Mouse (Mus musculus) limb, embryonic 15.5 days (tissue): Measurements from ENCODE around the gene Twsg1. TPM values are rescaled to one million over a fixed set of nuclear protein-coding genes. Genes with fewer than 3 reads are reported as not detected.
A peak's percentile ranks its signal among the peaks of the same experiment; 100 is the strongest.

Source experiments
- ATAC-seq: fragments of 200-750 bp; cut with Nextera tagmentation; 2 replicates; pipeline ENCODE4 v1.8.0; 2017; ENCODE audit warnings: low read depth, moderate TSS enrichment; ENCODE audit not compliant: insufficient number of reproducible peaks, low FRiP score, low TSS enrichment
- H3K27ac ChIP-seq: fragments of 300-500 bp; sonication (generic); 2 replicates; pipeline ENCODE4 v1.5.1; 2015; ENCODE audit warnings: moderate library complexity, mild to moderate bottlenecking, inconsistent platforms
- H3K27me3 ChIP-seq: fragments of 300-500 bp; sonication (generic); 2 replicates; pipeline ENCODE4 v1.6.1; 2015; ENCODE audit warnings: inconsistent platforms
- H3K36me3 ChIP-seq: fragments of 300-500 bp; sonication (generic); 2 replicates; pipeline ENCODE4 v1.6.1; 2015; ENCODE audit warnings: inconsistent platforms
- H3K4me1 ChIP-seq: fragments of 300-500 bp; sonication (generic); 2 replicates; pipeline ENCODE4 v1.6.1; 2015; ENCODE audit warnings: inconsistent platforms
- H3K4me2 ChIP-seq: fragments of 300-500 bp; sonication (generic); 2 replicates; pipeline ENCODE4 v1.6.1; 2015; ENCODE audit warnings: mild to moderate bottlenecking, inconsistent platforms
- H3K4me3 ChIP-seq: fragments of 300-500 bp; sonication (generic); 2 replicates; pipeline ENCODE4 v1.5.1; 2015; ENCODE audit warnings: mild to moderate bottlenecking, inconsistent platforms
- H3K9ac ChIP-seq: fragments of 300-500 bp; sonication (generic); 2 replicates; pipeline ENCODE4 v1.6.1; 2015; ENCODE audit warnings: inconsistent platforms
- H3K9me3 ChIP-seq: fragments of 300-500 bp; sonication (generic); 2 replicates; pipeline ENCODE4 v1.6.1; 2016; ENCODE audit warnings: inconsistent platforms
- WGBS: fragments of 180-500 bp; shearing (Covaris S2); methylation state at CpG from one replicate; pipeline ENCODE4 v1.1.7; 2015; 5-methylcytosine and 5-hydroxymethylcytosine counted together
- polyA plus RNA-seq: library from polyadenylated mRNA; unstranded; fragments of >200 nt; fragmentation: Nextera tagmentation; extraction: Ambion mirVana; gene quantifications from 2 replicates; pipeline ENCODE4 v1.2.1, GENCODE M21; 2015

Gene Twsg1
- polyA plus RNA-seq, 1 experiment from 2014 or later: 150 TPM

DNA sequence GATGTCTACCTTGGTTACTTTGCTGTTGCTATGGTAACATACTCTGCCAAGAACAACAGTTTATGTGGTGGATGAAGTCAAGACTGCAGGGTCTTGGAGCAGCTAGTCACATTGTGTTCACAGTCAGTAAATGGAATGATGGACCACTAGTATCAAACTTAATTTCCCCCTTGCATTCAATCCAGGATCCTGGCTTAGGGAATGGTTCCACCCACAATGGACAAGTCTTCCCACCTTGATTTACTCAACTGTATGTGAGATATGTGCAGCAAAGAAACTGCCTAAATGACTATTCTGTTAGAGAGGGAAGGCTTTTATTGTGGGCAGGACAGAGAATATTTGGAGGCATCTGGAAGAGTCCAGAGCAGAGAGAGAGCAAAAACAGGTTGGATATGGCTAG is 42.8 kb downstream of the Twsg1 start:
- Histone ChIP-seq H3K9me3 (no peaks in the 10 kb centered on the region), H3K4me2 (no peak overlapping the region), H3K9ac (no peak overlapping the region)

GRCm38 (mm10) chr17:65906895-65907401 is 44.1 kb downstream of the Twsg1 start:
- peak overlapping the region; percentile 54 for H3K27ac ChIP-seq
- WGBS: 38% methylated on average over 11 of the region's 11 CpGs
- H3K9me3 ChIP-seq: no peaks in the 10 kb centered on the region
- no peak overlapping the region for H3K4me2 ChIP-seq
- H3K36me3 ChIP-seq: no peaks in the 10 kb centered on the region
- no peak overlapping the region for H3K9ac ChIP-seq
- H3K27me3 ChIP-seq: no peaks in the 10 kb centered on the region
- ATAC-seq: peak; percentile 69; the same call in 1 of the 2 replicates
- H3K4me3 ChIP-seq: no peak overlapping the region
- peaks cover 24% of the 10 kb centered on the region for H3K4me1 ChIP-seq

More for the DNA sequence above, 42.8 kb downstream of the Twsg1 start:
- Histone ChIP-seq H3K4me1 (peaks cover 24% of the 10 kb centered on the region), H3K36me3 (no peaks in the 10 kb centered on the region), H3K27ac (no peak overlapping the region), H3K4me3 (no peak overlapping the region), H3K27me3 (no peaks in the 10 kb centered on the region)
- ATAC-seq: no peak

GRCm38 (mm10) chr17:65906313-65906894 is 44.6 kb downstream of the Twsg1 start:
- H3K36me3 ChIP-seq: no peaks in the 10 kb centered on the region
- H3K27me3 ChIP-seq: no peaks in the 10 kb centered on the region
- H3K9ac ChIP-seq: no peak overlapping the region
- WGBS: 19% methylated on average over 12 of the region's 12 CpGs
- ATAC-seq: no peak
- H3K9me3 ChIP-seq: no peaks in the 10 kb centered on the region
- H3K4me1 ChIP-seq: peaks cover 20% of the 10 kb centered on the region
- no peak overlapping the region for H3K4me2 ChIP-seq
- peak overlapping the region; percentile 70 for H3K27ac ChIP-seq
- H3K4me3 ChIP-seq: no peak overlapping the region; the same call in 1 of the 2 replicates

GRCm38 (mm10) chr17:65905241-65905640 is 45.8 kb downstream of the Twsg1 start:
- H3K4me2 ChIP-seq: no peak overlapping the region
- peaks cover 18% of the 10 kb centered on the region for H3K4me1 ChIP-seq
- 69% methylated on average over 14 of the region's 14 CpGs for WGBS
- no peaks in the 10 kb centered on the region for H3K9me3 ChIP-seq
- H3K36me3 ChIP-seq: no peaks in the 10 kb centered on the region
- H3K27ac ChIP-seq: peak overlapping the region; percentile 57; the same call in 1 of the 2 replicates
- no peak overlapping the region for H3K4me3 ChIP-seq
- no peak overlapping the region for H3K9ac ChIP-seq
- H3K27me3 ChIP-seq: no peaks in the 10 kb centered on the region
- no peak for ATAC-seq

GRCm38 (mm10) chr17:65903826-65904225 is 47.2 kb downstream of the Twsg1 start:
- no peak for ATAC-seq
- H3K4me3 ChIP-seq: no peak overlapping the region
- no peaks in the 10 kb centered on the region for H3K9me3 ChIP-seq
- no peaks in the 10 kb centered on the region for H3K36me3 ChIP-seq
- H3K27ac ChIP-seq: no peak overlapping the region
- no peaks in the 10 kb centered on the region for H3K27me3 ChIP-seq
- H3K4me1 ChIP-seq: peaks cover 18% of the 10 kb centered on the region
- no peak overlapping the region for H3K4me2 ChIP-seq
- H3K9ac ChIP-seq: no peak overlapping the region
- 89% methylated on average over 8 of the region's 8 CpGs for WGBS

- Histone ChIP-seq H3K4me1 (peaks cover 18% of the 10 kb centered on the region), H3K27ac (no peak overlapping the region), H3K9me3 (no peaks in the 10 kb centered on the region), H3K9ac (no peak overlapping the region), H3K4me3 (no peak overlapping the region), H3K4me2 (no peak overlapping the region), H3K36me3 (no peaks in the 10 kb centered on the region), H3K27me3 (no peaks in the 10 kb centered on the region)
- ATAC-seq: no peak
- WGBS: 88% methylated on average over 1 of the region's 1 CpGs
Observed at GRCm38 (mm10) chr17:65903011-65903410, 48.0 kb downstream of the Twsg1 start.

DNA sequence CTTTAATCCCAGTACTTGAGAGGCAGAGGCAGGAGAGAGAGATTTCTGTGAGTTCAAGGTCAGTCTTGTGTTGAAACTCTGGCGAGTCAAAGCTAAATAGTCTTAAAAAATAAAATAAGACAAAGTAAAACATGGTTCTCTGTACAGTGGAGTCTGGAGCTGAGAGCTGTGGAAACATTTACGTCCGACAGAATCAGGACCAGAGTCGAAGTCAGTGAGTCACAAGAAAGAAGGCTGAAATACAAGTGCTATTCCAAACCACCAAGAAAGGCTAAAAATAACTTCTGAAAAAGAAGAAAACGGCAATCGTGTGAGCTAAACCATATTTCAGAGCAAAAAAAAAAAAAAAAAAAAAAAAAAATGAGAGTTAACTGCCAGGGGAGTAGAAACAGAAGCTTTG is 48.7 kb downstream of the Twsg1 start:
- H3K9ac ChIP-seq: no peak overlapping the region
- H3K36me3 ChIP-seq: no peaks in the 10 kb centered on the region
- ATAC-seq: no peak
- H3K27me3 ChIP-seq: no peaks in the 10 kb centered on the region
- H3K4me2 ChIP-seq: no peak overlapping the region
- no peaks in the 10 kb centered on the region for H3K9me3 ChIP-seq
- peaks cover 14% of the 10 kb centered on the region for H3K4me1 ChIP-seq
- H3K27ac ChIP-seq: no peak overlapping the region
- H3K4me3 ChIP-seq: no peak overlapping the region
- 59% methylated on average over 6 of the region's 6 CpGs for WGBS

DNA sequence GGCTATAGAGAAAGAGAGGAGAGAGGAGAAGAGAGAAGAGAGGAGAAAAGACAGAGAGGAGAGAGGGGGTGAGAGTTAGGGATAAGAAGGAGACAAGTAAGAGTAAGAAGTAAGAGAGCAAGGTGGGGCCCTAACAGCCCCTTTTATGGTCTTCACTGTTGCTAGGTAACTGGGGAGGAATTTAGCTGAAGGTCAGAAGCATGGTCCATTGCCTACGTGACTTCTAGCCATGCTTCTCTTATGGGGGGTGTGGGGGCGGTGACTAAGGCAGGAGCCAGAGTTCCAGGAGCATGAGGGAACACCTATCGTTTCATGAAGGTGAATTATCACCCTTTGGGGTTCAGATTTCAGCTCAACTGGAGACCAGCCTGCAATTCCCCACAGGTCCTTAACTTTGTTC is 55.0 kb downstream of the Twsg1 start:
- H3K36me3 ChIP-seq: no peaks in the 10 kb centered on the region
- ATAC-seq: no peak
- H3K4me1 ChIP-seq: no peaks in the 10 kb centered on the region
- H3K27ac ChIP-seq: no peak overlapping the region
- 59% methylated on average over 3 of the region's 3 CpGs for WGBS
- no peak overlapping the region for H3K9ac ChIP-seq
- H3K4me2 ChIP-seq: no peak overlapping the region
- H3K4me3 ChIP-seq: no peak overlapping the region
- H3K9me3 ChIP-seq: no peaks in the 10 kb centered on the region
- no peaks in the 10 kb centered on the region for H3K27me3 ChIP-seq

DNA sequence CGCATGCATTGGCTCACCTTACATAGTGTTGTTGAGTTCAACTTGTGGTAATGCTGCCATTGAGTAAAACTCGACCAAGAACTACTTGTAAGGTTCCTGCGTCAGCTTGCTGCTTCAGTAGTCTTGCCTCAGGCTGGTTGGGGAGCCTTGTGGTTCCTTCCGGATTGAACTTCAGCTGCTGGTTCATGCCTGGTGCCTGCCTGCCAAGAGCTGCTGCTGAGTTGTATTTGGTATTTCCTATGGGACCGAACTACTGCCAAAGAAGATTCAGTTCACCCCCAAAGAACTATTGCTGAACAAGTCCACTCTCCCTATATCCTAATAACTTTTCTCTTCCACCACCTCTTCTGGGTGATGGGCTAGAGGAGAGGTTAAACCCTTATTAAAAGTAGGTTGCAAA is 61.5 kb downstream of the Twsg1 start:
- Histone ChIP-seq H3K4me1 (peaks cover 15% of the 10 kb centered on the region), H3K4me2 (no peak overlapping the region), H3K9me3 (no peaks in the 10 kb centered on the region), H3K27ac (no peak overlapping the region), H3K36me3 (no peaks in the 10 kb centered on the region), H3K27me3 (no peaks in the 10 kb centered on the region), H3K4me3 (no peak overlapping the region), H3K9ac (no peak overlapping the region)
- 80% methylated on average over 5 of the region's 5 CpGs for whole genome bisulfite sequencing
- ATAC-seq: no peak

DNA sequence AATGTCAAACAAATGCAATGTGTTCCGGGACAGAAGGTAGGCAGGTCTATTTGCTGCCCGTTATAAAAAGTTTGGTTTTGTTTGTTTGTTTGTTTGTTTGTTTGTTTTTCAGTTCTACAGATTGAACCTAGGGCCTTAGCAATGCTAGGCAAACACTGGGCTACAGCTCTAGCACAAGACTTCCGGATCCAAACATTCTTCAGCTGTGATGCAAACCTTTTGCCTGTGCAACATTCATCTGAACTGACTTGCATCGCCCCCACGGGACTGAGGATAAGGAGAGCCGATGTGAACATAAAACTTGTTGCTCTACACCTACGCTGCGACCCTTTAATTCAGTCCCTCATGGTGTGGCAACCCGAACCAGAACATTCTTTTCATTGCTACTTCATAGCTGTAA is 64.5 kb downstream of the Twsg1 start:
- Histone ChIP-seq H3K4me3 (peak overlapping the region; percentile 97), H3K36me3 (no peaks in the 10 kb centered on the region), H3K27me3 (no peaks in the 10 kb centered on the region), H3K4me1 (peaks cover 22% of the 10 kb centered on the region), H3K9ac (no peak overlapping the region), H3K4me2 (peak overlapping the region; percentile 89), H3K9me3 (no peaks in the 10 kb centered on the region), H3K27ac (peak overlapping the region; percentile 100)
- 38% methylated on average over 9 of the region's 9 CpGs for WGBS
- ATAC-seq: no peak

DNA sequence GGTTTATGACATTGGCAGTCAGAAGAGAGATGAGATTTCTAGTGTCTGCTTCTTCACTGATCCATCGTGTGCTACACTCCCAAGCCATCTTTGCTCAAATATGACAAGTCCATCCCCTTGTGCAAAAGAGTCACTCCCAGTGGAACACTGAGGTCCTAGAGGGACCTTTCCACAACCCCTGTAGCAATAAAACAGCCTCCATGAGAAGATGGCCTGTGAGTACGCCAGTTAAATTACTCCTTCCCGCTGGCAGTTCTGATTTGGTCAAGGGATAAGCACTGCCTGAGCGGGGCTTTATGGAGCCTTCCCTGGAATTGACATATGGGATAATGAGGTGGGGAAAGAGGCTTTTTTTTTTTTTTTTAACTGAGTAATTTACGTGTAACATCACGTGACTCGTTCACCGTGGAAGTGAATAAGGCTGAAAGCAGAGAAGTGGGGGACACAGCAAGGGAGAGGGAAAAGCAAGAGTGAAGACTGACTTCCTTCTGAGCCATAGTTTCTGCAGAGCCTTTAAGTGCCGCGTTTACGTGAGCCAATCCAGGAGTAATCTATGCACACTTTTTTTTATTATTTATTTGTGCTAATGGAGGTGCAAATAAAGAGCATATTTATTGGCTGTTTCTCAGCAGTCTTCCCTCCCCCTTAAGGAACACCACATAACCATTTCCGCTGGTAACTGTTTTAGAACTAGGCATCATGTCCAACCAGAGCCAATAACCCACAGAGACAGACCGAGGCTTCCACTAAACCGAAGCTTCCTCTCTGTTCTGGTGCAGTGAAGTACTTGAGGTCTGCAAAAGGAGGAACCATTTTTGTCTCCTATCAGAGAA is 65.1 kb downstream of the Twsg1 start, which contains the start of gene Ralbp1:
TSS of gene Ralbp1 (minus strand) at position 102 of the 833 bp plus-strand sequence.
- H3K4me3 ChIP-seq: peak within 1 kb of the TSS; percentile 97
- H3K27me3 ChIP-seq: no peaks in the 10 kb centered on the region
- peak within 1 kb of the TSS; percentile 89 for H3K4me2 ChIP-seq
- peaks cover 22% of the 10 kb centered on the region for H3K4me1 ChIP-seq
- H3K9ac ChIP-seq: peak within 1 kb of the TSS; percentile 87
- H3K36me3 ChIP-seq: no peaks in the 10 kb centered on the region
- 2% methylated on average over 14 of the region's 14 CpGs for WGBS
- no peaks in the 10 kb centered on the region for H3K9me3 ChIP-seq
- peak within 1 kb of the TSS; percentile 100 for H3K27ac ChIP-seq
- no peak for ATAC-seq

DNA sequence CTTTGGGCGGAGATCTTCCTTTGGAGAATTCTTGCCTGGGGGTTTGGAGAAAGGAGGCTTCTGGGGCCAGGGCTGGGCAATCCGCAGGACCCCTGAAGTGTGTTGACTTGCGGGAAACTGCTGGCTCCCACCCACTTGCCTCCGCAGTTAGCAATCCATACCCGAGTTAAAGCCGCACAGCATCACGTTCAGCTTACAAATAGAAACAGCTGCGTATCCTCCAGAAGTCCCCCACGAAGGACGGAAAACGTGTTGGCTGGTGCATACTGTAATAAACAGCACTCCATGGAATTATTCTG is 65.7 kb downstream of the Twsg1 start:
- ATAC-seq: no peak

More for the DNA sequence above, 65.7 kb downstream of the Twsg1 start:
- Histone ChIP-seq H3K4me1 (peaks cover 22% of the 10 kb centered on the region), H3K4me2 (peak overlapping the region; percentile 89), H3K27me3 (no peaks in the 10 kb centered on the region), H3K9ac (peak overlapping the region; percentile 87), H3K4me3 (peak overlapping the region; percentile 97), H3K27ac (peak overlapping the region; percentile 100), H3K36me3 (no peaks in the 10 kb centered on the region), H3K9me3 (no peaks in the 10 kb centered on the region)
- under 1% methylated on average over 11 of the region's 11 CpGs for WGBS
